Mouse (Mus musculus): ENCODE measurements at regions not wholly inside any gene's neighbourhood (a gene's known extent, or its start where the extent isn't known, plus 50 kb on each side); places are given as distances from the start of the nearest gene placed in this dataset.

- DNase-seq = no peak
Measured at GRCm38 (mm10) chr16:13487659-13488058, 180.3 kb downstream of the Parn start.

GRCm38 (mm10) chr16:13486571-13486970, 181.4 kb downstream of the Parn start:
- DNase-seq = no peak

- DNase-seq = no peak
Measured at GRCm38 (mm10) chr16:13480221-13480620, 187.7 kb downstream of the Parn start.

GRCm38 (mm10) chr16:13476653-13477052, 191.3 kb downstream of the Parn start:
- DNase-seq = no peak

- no peak for DNase-seq
Measured at GRCm38 (mm10) chr16:13474956-13475355, 193.0 kb downstream of the Parn start.

GRCm38 (mm10) chr16:13474274-13474673, 193.7 kb downstream of the Parn start:
- no peak for DNase-seq

- peak; percentile 22 for DNase-seq
Measured at GRCm38 (mm10) chr16:13467139-13467538, 200.8 kb downstream of the Parn start.
